Mouse (Mus musculus): ENCODE measurements around the gene Fam19a1.

Fam19a1 gene

GRCm38 (mm10) chr6:96254815-96255214 lies 141.9 kb downstream of the Fam19a1 start:
- DNase-seq (ENCODE audit: extremely low spot score, low read depth, low spot score): no peak

GRCm38 (mm10) chr6:96258651-96259050 lies 145.7 kb downstream of the Fam19a1 start:
- DNase-seq (ENCODE audit: extremely low spot score, low read depth, low spot score): no peak

GRCm38 (mm10) chr6:96266456-96266855 lies 153.5 kb downstream of the Fam19a1 start:
- no peak for DNase-seq (ENCODE audit: extremely low spot score, low read depth, low spot score)

GRCm38 (mm10) chr6:96268788-96269187 lies 155.8 kb downstream of the Fam19a1 start:
- no peak for DNase-seq (ENCODE audit: extremely low spot score, low read depth, low spot score)

GRCm38 (mm10) chr6:96270436-96270835 lies 157.5 kb downstream of the Fam19a1 start:
- DNase-seq (ENCODE audit: extremely low spot score, low read depth, low spot score): no peak

GRCm38 (mm10) chr6:96283731-96284130 lies 170.8 kb downstream of the Fam19a1 start:
- no peak for DNase-seq (ENCODE audit: extremely low spot score, low read depth, low spot score)

- no peak for DNase-seq (ENCODE audit: extremely low spot score, low read depth, low spot score)
Measured at GRCm38 (mm10) chr6:96284590-96284989, 171.6 kb downstream of the Fam19a1 start.

GRCm38 (mm10) chr6:96286276-96286675 lies 173.3 kb downstream of the Fam19a1 start:
- DNase-seq (ENCODE audit: extremely low spot score, low read depth, low spot score): no peak

GRCm38 (mm10) chr6:96287377-96287776 lies 174.4 kb downstream of the Fam19a1 start:
- DNase-seq (ENCODE audit: extremely low spot score, low read depth, low spot score): no peak

- no peak for DNase-seq (ENCODE audit: extremely low spot score, low read depth, low spot score)
Measured at GRCm38 (mm10) chr6:96289672-96290071, 176.7 kb downstream of the Fam19a1 start.

GRCm38 (mm10) chr6:96347491-96347890 lies 234.5 kb downstream of the Fam19a1 start:
- no peak for DNase-seq (ENCODE audit: extremely low spot score, low read depth, low spot score)

- DNase-seq (ENCODE audit: extremely low spot score, low read depth, low spot score): no peak
Measured at GRCm38 (mm10) chr6:96349446-96350025, 236.6 kb downstream of the Fam19a1 start.

- DNase-seq (ENCODE audit: extremely low spot score, low read depth, low spot score): no peak
Measured at GRCm38 (mm10) chr6:96369544-96369943, 256.6 kb downstream of the Fam19a1 start.

GRCm38 (mm10) chr6:96372848-96373247 lies 259.9 kb downstream of the Fam19a1 start:
- no peak for DNase-seq (ENCODE audit: extremely low spot score, low read depth, low spot score)

- DNase-seq (ENCODE audit: extremely low spot score, low read depth, low spot score): no peak
Measured at GRCm38 (mm10) chr6:96373274-96373673, 260.3 kb downstream of the Fam19a1 start.

- DNase-seq (ENCODE audit: extremely low spot score, low read depth, low spot score): no peak
Measured at GRCm38 (mm10) chr6:96376773-96377172, 263.8 kb downstream of the Fam19a1 start.

- DNase-seq (ENCODE audit: extremely low spot score, low read depth, low spot score): no peak
Measured at GRCm38 (mm10) chr6:96379229-96379628, 266.3 kb downstream of the Fam19a1 start.

- DNase-seq (ENCODE audit: extremely low spot score, low read depth, low spot score): no peak
Measured at GRCm38 (mm10) chr6:96384441-96384840, 271.5 kb downstream of the Fam19a1 start.

- DNase-seq (ENCODE audit: extremely low spot score, low read depth, low spot score): no peak
Measured at GRCm38 (mm10) chr6:96418866-96419265, 305.9 kb downstream of the Fam19a1 start.

GRCm38 (mm10) chr6:96419704-96420382 lies 306.9 kb downstream of the Fam19a1 start:
- DNase-seq (ENCODE audit: extremely low spot score, low read depth, low spot score): no peak

- DNase-seq (ENCODE audit: extremely low spot score, low read depth, low spot score): no peak
Measured at GRCm38 (mm10) chr6:96420515-96420914, 307.6 kb downstream of the Fam19a1 start.

- no peak for DNase-seq (ENCODE audit: extremely low spot score, low read depth, low spot score)
Measured at GRCm38 (mm10) chr6:96429390-96429789, 316.4 kb downstream of the Fam19a1 start.

- no peak for DNase-seq (ENCODE audit: extremely low spot score, low read depth, low spot score)
Measured at GRCm38 (mm10) chr6:96432397-96432796, 319.4 kb downstream of the Fam19a1 start.
